Mouse (Mus musculus): ENCODE data around the gene Gm8764. TPM values are rescaled to one million over a fixed set of nuclear protein-coding genes. Genes with fewer than 3 reads are reported as not detected.
"Not testable (repeated sequence)": the region's sequence is repeated elsewhere in the genome, so short reads cannot be mapped to it uniquely, and the experiment has no call there.

The Gm8764 gene
- not detected in 2 replicates for polyA plus RNA-seq (2012; rRNA removed)

DNA sequence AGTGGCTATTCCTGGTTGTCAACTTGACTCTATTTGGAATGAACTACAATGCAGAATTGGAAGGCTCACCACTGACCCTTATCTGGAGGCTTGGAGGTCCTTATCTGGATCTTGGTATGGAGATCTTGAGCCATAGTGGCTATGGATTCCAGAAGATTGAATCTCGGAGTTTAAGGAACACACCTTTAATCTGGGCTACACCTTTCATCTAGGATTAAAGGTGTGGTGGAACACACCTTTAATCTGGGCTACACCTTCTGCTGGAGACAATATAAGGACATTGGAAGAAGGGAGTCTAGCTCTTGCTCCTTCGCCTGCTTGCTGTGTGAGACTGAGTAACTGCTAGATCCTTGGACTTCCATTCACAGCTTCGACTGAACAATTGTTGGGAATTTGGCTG lies at the start of gene Gm8764:
Gene Gm8764, plus strand, starts transcription at position 301 of the 400 bp plus-strand sequence.
- WGBS = no CpG with 5 or more reads among the region's 3 CpGs

DNA sequence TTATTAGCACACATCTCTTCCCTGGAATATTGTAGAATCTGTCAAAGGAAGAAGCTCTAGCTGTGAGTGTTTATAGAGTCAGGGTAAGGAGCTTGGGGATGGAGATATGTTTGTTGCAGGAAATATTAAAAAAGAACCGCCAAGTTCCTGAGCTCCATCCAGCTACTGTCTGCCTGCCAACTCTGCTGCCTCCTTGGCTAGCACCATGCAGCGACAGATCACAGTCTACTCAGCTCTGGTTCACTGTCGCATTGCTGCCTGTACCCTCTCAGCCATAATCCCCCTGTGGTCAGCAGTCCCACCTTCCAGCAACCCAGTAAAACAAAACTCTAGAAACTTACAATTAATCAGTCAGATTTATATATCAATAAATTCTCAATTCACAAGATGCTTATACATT lies 49.8 kb upstream of the Gm8764 start:
- no peak for TF ChIP-seq CTCF (IDR thresholded peaks at IDR 0.05; ENCODE audit: extremely low read depth, insufficient read depth, insufficient read length, insufficient replicate concordance)
- TF ChIP-seq POLR2A (IDR thresholded peaks at IDR 0.05; ENCODE audit: low read depth, low read length) = no peak
- Histone ChIP-seq H3K4me3 (ENCODE audit: extremely low read depth, insufficient read depth, insufficient read length) (no peak overlapping the region), H3K27ac (ENCODE audit: insufficient read depth, low read length) (no peak overlapping the region), H3K36me3 (ENCODE audit: control insufficient read depth, insufficient read depth, low read length) (no peaks in the 10 kb centered on the region), H3K4me1 (ENCODE audit: control insufficient read depth, insufficient read depth, insufficient read length) (no peaks in the 10 kb centered on the region), H3K27me3 (ENCODE audit: control insufficient read depth, insufficient read depth, low read length) (no peaks in the 10 kb centered on the region)
- 83% methylated on average over 3 of the region's 3 CpGs for WGBS
- no peak for DNase-seq (ENCODE audit: low read depth in 1 of 2, low spot score in 2 of 2)

More for the DNA sequence above, at the start of gene Gm8764:
- H3K27me3 ChIP-seq (ENCODE audit: control insufficient read depth, insufficient read depth, low read length); H3K4me1 ChIP-seq (ENCODE audit: control insufficient read depth, insufficient read depth, insufficient read length); H3K4me3 ChIP-seq (ENCODE audit: extremely low read depth, insufficient read depth, insufficient read length); H3K27ac ChIP-seq (ENCODE audit: insufficient read depth, low read length); DNase-seq (ENCODE audit: low read depth in 1 of 2, low spot score in 2 of 2); H3K36me3 ChIP-seq (ENCODE audit: control insufficient read depth, insufficient read depth, low read length): not testable (repeated sequence)

DNA sequence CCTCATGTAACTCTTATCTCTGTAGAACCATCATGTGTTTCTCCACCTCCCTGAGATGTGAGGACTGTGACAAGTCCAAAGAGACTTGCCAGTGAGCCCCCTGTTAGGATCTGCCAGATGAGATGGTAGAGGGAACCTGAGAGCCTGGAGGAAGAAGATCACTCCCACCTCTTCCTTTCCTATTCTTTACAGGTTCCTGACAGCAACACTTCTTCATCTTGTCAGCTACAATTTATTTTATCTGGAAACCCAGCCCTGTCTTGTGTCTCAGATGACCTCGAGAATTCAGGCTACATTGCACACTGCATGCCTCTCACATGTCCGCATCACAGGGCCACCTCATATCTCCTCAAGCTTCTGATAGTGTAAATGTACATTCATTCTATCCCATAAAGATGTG lies 41.5 kb upstream of the Gm8764 start:
- no peaks in the 10 kb centered on the region for H3K36me3 ChIP-seq (ENCODE audit: control insufficient read depth, insufficient read depth, low read length)
- H3K27ac ChIP-seq (ENCODE audit: insufficient read depth, low read length) = no peak overlapping the region
- H3K4me3 ChIP-seq (ENCODE audit: extremely low read depth, insufficient read depth, insufficient read length) = no peak overlapping the region
- DNase-seq (ENCODE audit: low read depth in 1 of 2, low spot score in 2 of 2) = no peak
- H3K4me1 ChIP-seq (ENCODE audit: control insufficient read depth, insufficient read depth, insufficient read length) = no peaks in the 10 kb centered on the region
- WGBS = 76% methylated on average over 2 of the region's 2 CpGs
- no peak for TF ChIP-seq POLR2A (IDR thresholded peaks at IDR 0.05; ENCODE audit: low read depth, low read length)
- no peak for TF ChIP-seq CTCF (IDR thresholded peaks at IDR 0.05; ENCODE audit: extremely low read depth, insufficient read depth, insufficient read length, insufficient replicate concordance)
- no peaks in the 10 kb centered on the region for H3K27me3 ChIP-seq (ENCODE audit: control insufficient read depth, insufficient read depth, low read length)

DNA sequence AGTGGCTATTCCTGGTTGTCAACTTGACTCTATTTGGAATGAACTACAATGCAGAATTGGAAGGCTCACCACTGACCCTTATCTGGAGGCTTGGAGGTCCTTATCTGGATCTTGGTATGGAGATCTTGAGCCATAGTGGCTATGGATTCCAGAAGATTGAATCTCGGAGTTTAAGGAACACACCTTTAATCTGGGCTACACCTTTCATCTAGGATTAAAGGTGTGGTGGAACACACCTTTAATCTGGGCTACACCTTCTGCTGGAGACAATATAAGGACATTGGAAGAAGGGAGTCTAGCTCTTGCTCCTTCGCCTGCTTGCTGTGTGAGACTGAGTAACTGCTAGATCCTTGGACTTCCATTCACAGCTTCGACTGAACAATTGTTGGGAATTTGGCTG lies 17.1 kb upstream of the Gm8764 start, which contains the start of gene Gm21293:
Gene Gm21293, plus strand, starts transcription at position 301 of the 400 bp plus-strand sequence.
- WGBS = no CpG with 5 or more reads among the region's 3 CpGs
- H3K27ac ChIP-seq (ENCODE audit: insufficient read depth, low read length); H3K27me3 ChIP-seq (ENCODE audit: control insufficient read depth, insufficient read depth, low read length); H3K36me3 ChIP-seq (ENCODE audit: control insufficient read depth, insufficient read depth, low read length); H3K4me3 ChIP-seq (ENCODE audit: extremely low read depth, insufficient read depth, insufficient read length); DNase-seq (ENCODE audit: low read depth in 1 of 2, low spot score in 2 of 2); H3K4me1 ChIP-seq (ENCODE audit: control insufficient read depth, insufficient read depth, insufficient read length): not testable (repeated sequence)

DNA sequence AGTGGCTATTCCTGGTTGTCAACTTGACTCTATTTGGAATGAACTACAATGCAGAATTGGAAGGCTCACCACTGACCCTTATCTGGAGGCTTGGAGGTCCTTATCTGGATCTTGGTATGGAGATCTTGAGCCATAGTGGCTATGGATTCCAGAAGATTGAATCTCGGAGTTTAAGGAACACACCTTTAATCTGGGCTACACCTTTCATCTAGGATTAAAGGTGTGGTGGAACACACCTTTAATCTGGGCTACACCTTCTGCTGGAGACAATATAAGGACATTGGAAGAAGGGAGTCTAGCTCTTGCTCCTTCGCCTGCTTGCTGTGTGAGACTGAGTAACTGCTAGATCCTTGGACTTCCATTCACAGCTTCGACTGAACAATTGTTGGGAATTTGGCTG lies 8.6 kb upstream of the Gm8764 start, which contains the start of gene Gm6763:
Gene Gm6763, plus strand, starts transcription at position 301 of the 400 bp plus-strand sequence.
- no CpG with 5 or more reads among the region's 3 CpGs for WGBS
- H3K27me3 ChIP-seq (ENCODE audit: control insufficient read depth, insufficient read depth, low read length); H3K36me3 ChIP-seq (ENCODE audit: control insufficient read depth, insufficient read depth, low read length); H3K27ac ChIP-seq (ENCODE audit: insufficient read depth, low read length); H3K4me1 ChIP-seq (ENCODE audit: control insufficient read depth, insufficient read depth, insufficient read length); H3K4me3 ChIP-seq (ENCODE audit: extremely low read depth, insufficient read depth, insufficient read length); DNase-seq (ENCODE audit: low read depth in 1 of 2, low spot score in 2 of 2): not testable (repeated sequence)

DNA sequence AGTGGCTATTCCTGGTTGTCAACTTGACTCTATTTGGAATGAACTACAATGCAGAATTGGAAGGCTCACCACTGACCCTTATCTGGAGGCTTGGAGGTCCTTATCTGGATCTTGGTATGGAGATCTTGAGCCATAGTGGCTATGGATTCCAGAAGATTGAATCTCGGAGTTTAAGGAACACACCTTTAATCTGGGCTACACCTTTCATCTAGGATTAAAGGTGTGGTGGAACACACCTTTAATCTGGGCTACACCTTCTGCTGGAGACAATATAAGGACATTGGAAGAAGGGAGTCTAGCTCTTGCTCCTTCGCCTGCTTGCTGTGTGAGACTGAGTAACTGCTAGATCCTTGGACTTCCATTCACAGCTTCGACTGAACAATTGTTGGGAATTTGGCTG lies 8.4 kb downstream of the Gm8764 start, which contains the start of gene Gm21304:
Gene Gm21304, plus strand, starts transcription at position 301 of the 400 bp plus-strand sequence.
- H3K27me3 ChIP-seq (ENCODE audit: control insufficient read depth, insufficient read depth, low read length); DNase-seq (ENCODE audit: low read depth in 1 of 2, low spot score in 2 of 2): not testable (repeated sequence)

DNA sequence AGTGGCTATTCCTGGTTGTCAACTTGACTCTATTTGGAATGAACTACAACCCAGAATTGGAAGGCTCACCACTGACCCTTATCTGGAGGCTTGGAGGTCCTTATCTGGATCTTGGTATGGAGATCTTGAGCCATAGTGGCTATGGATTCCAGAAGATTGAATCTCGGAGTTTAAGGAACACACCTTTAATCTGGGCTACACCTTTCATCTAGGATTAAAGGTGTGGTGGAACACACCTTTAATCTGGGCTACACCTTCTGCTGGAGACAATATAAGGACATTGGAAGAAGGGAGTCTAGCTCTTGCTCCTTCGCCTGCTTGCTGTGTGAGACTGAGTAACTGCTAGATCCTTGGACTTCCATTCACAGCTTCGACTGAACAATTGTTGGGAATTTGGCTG lies 16.9 kb downstream of the Gm8764 start, which contains the start of gene Gm21312:
Gene Gm21312, plus strand, starts transcription at position 301 of the 400 bp plus-strand sequence.
- not testable (repeated sequence) for H3K4me3 ChIP-seq (ENCODE audit: extremely low read depth, insufficient read depth, insufficient read length); H3K27me3 ChIP-seq (ENCODE audit: control insufficient read depth, insufficient read depth, low read length); H3K27ac ChIP-seq (ENCODE audit: insufficient read depth, low read length); H3K36me3 ChIP-seq (ENCODE audit: control insufficient read depth, insufficient read depth, low read length); H3K4me1 ChIP-seq (ENCODE audit: control insufficient read depth, insufficient read depth, insufficient read length); DNase-seq (ENCODE audit: low read depth in 1 of 2, low spot score in 2 of 2)
- no CpG with 5 or more reads among the region's 3 CpGs for WGBS

More for the DNA sequence above, 8.4 kb downstream of the Gm8764 start, which contains the start of gene Gm21304:
- H3K4me1 ChIP-seq (ENCODE audit: control insufficient read depth, insufficient read depth, insufficient read length); H3K27ac ChIP-seq (ENCODE audit: insufficient read depth, low read length); H3K36me3 ChIP-seq (ENCODE audit: control insufficient read depth, insufficient read depth, low read length); H3K4me3 ChIP-seq (ENCODE audit: extremely low read depth, insufficient read depth, insufficient read length): not testable (repeated sequence)
- WGBS = no CpG with 5 or more reads among the region's 3 CpGs

DNA sequence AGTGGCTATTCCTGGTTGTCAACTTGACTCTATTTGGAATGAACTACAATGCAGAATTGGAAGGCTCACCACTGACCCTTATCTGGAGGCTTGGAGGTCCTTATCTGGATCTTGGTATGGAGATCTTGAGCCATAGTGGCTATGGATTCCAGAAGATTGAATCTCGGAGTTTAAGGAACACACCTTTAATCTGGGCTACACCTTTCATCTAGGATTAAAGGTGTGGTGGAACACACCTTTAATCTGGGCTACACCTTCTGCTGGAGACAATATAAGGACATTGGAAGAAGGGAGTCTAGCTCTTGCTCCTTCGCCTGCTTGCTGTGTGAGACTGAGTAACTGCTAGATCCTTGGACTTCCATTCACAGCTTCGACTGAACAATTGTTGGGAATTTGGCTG lies 25.4 kb downstream of the Gm8764 start, which contains the start of gene Gm20765:
Gene Gm20765, plus strand, starts transcription at position 301 of the 400 bp plus-strand sequence.
- no CpG with 5 or more reads among the region's 3 CpGs for WGBS
- H3K27me3 ChIP-seq (ENCODE audit: control insufficient read depth, insufficient read depth, low read length); H3K27ac ChIP-seq (ENCODE audit: insufficient read depth, low read length); DNase-seq (ENCODE audit: low read depth in 1 of 2, low spot score in 2 of 2); H3K36me3 ChIP-seq (ENCODE audit: control insufficient read depth, insufficient read depth, low read length); H3K4me1 ChIP-seq (ENCODE audit: control insufficient read depth, insufficient read depth, insufficient read length); H3K4me3 ChIP-seq (ENCODE audit: extremely low read depth, insufficient read depth, insufficient read length): not testable (repeated sequence)

DNA sequence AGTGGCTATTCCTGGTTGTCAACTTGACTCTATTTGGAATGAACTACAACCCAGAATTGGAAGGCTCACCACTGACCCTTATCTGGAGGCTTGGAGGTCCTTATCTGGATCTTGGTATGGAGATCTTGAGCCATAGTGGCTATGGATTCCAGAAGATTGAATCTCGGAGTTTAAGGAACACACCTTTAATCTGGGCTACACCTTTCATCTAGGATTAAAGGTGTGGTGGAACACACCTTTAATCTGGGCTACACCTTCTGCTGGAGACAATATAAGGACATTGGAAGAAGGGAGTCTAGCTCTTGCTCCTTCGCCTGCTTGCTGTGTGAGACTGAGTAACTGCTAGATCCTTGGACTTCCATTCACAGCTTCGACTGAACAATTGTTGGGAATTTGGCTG lies 33.9 kb downstream of the Gm8764 start, which contains the start of gene Gm4340:
Gene Gm4340, plus strand, starts transcription at position 301 of the 400 bp plus-strand sequence.
- not testable (repeated sequence) for H3K36me3 ChIP-seq (ENCODE audit: control insufficient read depth, insufficient read depth, low read length); H3K27ac ChIP-seq (ENCODE audit: insufficient read depth, low read length); H3K4me1 ChIP-seq (ENCODE audit: control insufficient read depth, insufficient read depth, insufficient read length); DNase-seq (ENCODE audit: low read depth in 1 of 2, low spot score in 2 of 2); H3K27me3 ChIP-seq (ENCODE audit: control insufficient read depth, insufficient read depth, low read length); H3K4me3 ChIP-seq (ENCODE audit: extremely low read depth, insufficient read depth, insufficient read length)
- WGBS = no CpG with 5 or more reads among the region's 3 CpGs

All from spleen, adult 2 months (tissue).